Mouse (Mus musculus) ES-Bruce4 (cell line): ENCODE data around the gene Malsu1. TPM values are rescaled to one million over a fixed set of nuclear protein-coding genes. Genes with fewer than 3 reads are reported as not detected.

Experiments used
- H3K27ac ChIP-seq: 2 replicates; pipeline ENCODE4 v1.5.1; 2012; ENCODE audit warnings: low read length, inconsistent platforms; ENCODE audit not compliant: insufficient read depth
- H3K27me3 ChIP-seq: 2 replicates; pipeline ENCODE4 v1.6.1; 2012; ENCODE audit warnings: mild to moderate bottlenecking, low read length, inconsistent platforms; ENCODE audit not compliant: control insufficient read depth, poor library complexity, insufficient read depth, severe bottlenecking
- H3K36me3 ChIP-seq: 2 replicates; pipeline ENCODE4 v1.6.1; 2012; ENCODE audit warnings: inconsistent platforms, mild to moderate bottlenecking, low read length, moderate library complexity; ENCODE audit not compliant: control insufficient read depth, poor library complexity, insufficient read depth, severe bottlenecking
- H3K4me1 ChIP-seq: one replicate; pipeline ENCODE4 v1.8.1; 2011; ENCODE audit warnings: low read length; ENCODE audit not compliant: control insufficient read depth, insufficient read depth
- H3K4me3 ChIP-seq: 2 replicates; pipeline ENCODE4 v1.5.1; 2011; ENCODE audit warnings: low read depth, mild to moderate bottlenecking, low read length
- H3K9ac ChIP-seq: 2 replicates; pipeline ENCODE4 v1.6.1; 2012; ENCODE audit warnings: low read depth, mild to moderate bottlenecking, inconsistent platforms; ENCODE audit not compliant: poor library complexity, severe bottlenecking
- H3K9me3 ChIP-seq: replicated peaks from 2 replicates; pipeline ENCODE4 v1.6.1; 2012; ENCODE audit warnings: mild to moderate bottlenecking, low read length, inconsistent platforms; ENCODE audit not compliant: control insufficient read depth, poor library complexity, insufficient read depth, severe bottlenecking
- CTCF ChIP-seq: IDR thresholded peaks from one replicate; pipeline ENCODE4 v1.8.1; 2011; ENCODE audit warnings: low read depth, low read length
- EP300 ChIP-seq: IDR thresholded peaks from 2 replicates; pipeline ENCODE4 v1.6.1; 2011; ENCODE audit warnings: low read depth, low read length; ENCODE audit not compliant: insufficient read depth
- POLR2A ChIP-seq: IDR thresholded peaks from one replicate; pipeline ENCODE4 v1.8.1; 2011; ENCODE audit warnings: low read length; ENCODE audit not compliant: insufficient read depth
- polyA plus RNA-seq: library from polyadenylated mRNA; stranded (reverse); fragments of >200 nt; gene quantifications from 2 replicates; pipeline ENCODE4 v1.2.4, GENCODE M21; 2011; ENCODE audit warnings: low read depth; ENCODE audit not compliant: missing spikeins, insufficient read depth, insufficient read length

The Malsu1 gene
- polyA plus RNA-seq, 1 experiment: 37.2 TPM

- TF ChIP-seq POLR2A: no peak
- no peak for TF ChIP-seq EP300
- TF ChIP-seq CTCF: no peak
- Histone ChIP-seq H3K9me3 (no peaks in the 10 kb centered on the region), H3K27me3 (no peaks in the 10 kb centered on the region), H3K4me1 (no peaks in the 10 kb centered on the region), H3K36me3 (no peaks in the 10 kb centered on the region), H3K9ac (no peak overlapping the region), H3K27ac (no peak overlapping the region), H3K4me3 (no peak overlapping the region)
These were observed 35.6 kb downstream of the Malsu1 start for GRCm38 (mm10) chr6:49109196-49109595.

- H3K4me1 ChIP-seq: no peaks in the 10 kb centered on the region
These were observed 40.3 kb downstream of the Malsu1 start for GRCm38 (mm10) chr6:49113895-49114294.

GRCm38 (mm10) chr6:49114457-49114856 lies 40.9 kb downstream of the Malsu1 start:
- Histone ChIP-seq H3K27ac (no peak overlapping the region), H3K27me3 (no peaks in the 10 kb centered on the region), H3K4me1 (no peaks in the 10 kb centered on the region), H3K4me3 (no peak overlapping the region), H3K9ac (no peak overlapping the region), H3K36me3 (peaks cover 5% of the 10 kb centered on the region; the same call in 1 of the 2 replicates), H3K9me3 (no peaks in the 10 kb centered on the region)
- TF ChIP-seq CTCF (no peak), POLR2A (no peak), EP300 (no peak)

More at GRCm38 (mm10) chr6:49113895-49114294, 40.3 kb downstream of the Malsu1 start:
- no peaks in the 10 kb centered on the region for H3K9me3 ChIP-seq
- no peak for TF ChIP-seq POLR2A
- no peak for TF ChIP-seq CTCF
- no peak for TF ChIP-seq EP300
- H3K27ac ChIP-seq: no peak overlapping the region
- H3K36me3 ChIP-seq: peaks cover 5% of the 10 kb centered on the region; the same call in 1 of the 2 replicates
- H3K27me3 ChIP-seq: no peaks in the 10 kb centered on the region
- no peak overlapping the region for H3K9ac ChIP-seq
- no peak overlapping the region for H3K4me3 ChIP-seq

GRCm38 (mm10) chr6:49115550-49115949 lies 42.0 kb downstream of the Malsu1 start:
- Histone ChIP-seq H3K36me3 (peaks cover 5% of the 10 kb centered on the region; the same call in 1 of the 2 replicates), H3K27me3 (no peaks in the 10 kb centered on the region), H3K4me1 (no peaks in the 10 kb centered on the region), H3K9me3 (no peaks in the 10 kb centered on the region), H3K4me3 (no peak overlapping the region), H3K9ac (no peak overlapping the region), H3K27ac (no peak overlapping the region)
- TF ChIP-seq POLR2A (no peak), CTCF (no peak), EP300 (no peak)

GRCm38 (mm10) chr6:49116241-49116640 lies 42.6 kb downstream of the Malsu1 start:
- no peak for TF ChIP-seq POLR2A
- H3K36me3 ChIP-seq: peaks cover 5% of the 10 kb centered on the region; the same call in 1 of the 2 replicates

GRCm38 (mm10) chr6:49118446-49118845 lies 44.9 kb downstream of the Malsu1 start:
- Histone ChIP-seq H3K36me3 (peaks cover 5% of the 10 kb centered on the region; the same call in 1 of the 2 replicates), H3K4me3 (no peak overlapping the region), H3K27ac (no peak overlapping the region), H3K27me3 (no peaks in the 10 kb centered on the region), H3K9me3 (no peaks in the 10 kb centered on the region), H3K4me1 (no peaks in the 10 kb centered on the region), H3K9ac (no peak overlapping the region)
- TF ChIP-seq POLR2A (no peak), EP300 (no peak), CTCF (no peak)

More at GRCm38 (mm10) chr6:49116241-49116640, 42.6 kb downstream of the Malsu1 start:
- H3K9ac ChIP-seq: no peak overlapping the region
- no peak overlapping the region for H3K27ac ChIP-seq
- H3K27me3 ChIP-seq: no peaks in the 10 kb centered on the region
- H3K4me3 ChIP-seq: no peak overlapping the region
- no peaks in the 10 kb centered on the region for H3K4me1 ChIP-seq
- no peaks in the 10 kb centered on the region for H3K9me3 ChIP-seq
